Mouse (Mus musculus) hindbrain, embryonic 10.5 days (tissue): ENCODE results near the gene Med27. TPM values are rescaled to one million over a fixed set of nuclear protein-coding genes. Genes with fewer than 3 reads are reported as not detected.
A peak's percentile ranks its signal among the peaks of the same experiment; 100 is the strongest.

Experiments
- DNase-seq: peaks from one replicate; pipeline ENCODE4 v3.0.0-alpha.2; 2017; ENCODE audit warnings: low spot score
- H3K27ac ChIP-seq: fragments of 300-500 bp; sonication (generic); 2 replicates; pipeline ENCODE4 v1.5.1; 2016; ENCODE audit warnings: mild to moderate bottlenecking, moderate library complexity
- H3K27me3 ChIP-seq: fragments of 300-500 bp; sonication (generic); 2 replicates; pipeline ENCODE4 v1.6.1; 2016; ENCODE audit warnings: mild to moderate bottlenecking; ENCODE audit not compliant: poor library complexity, insufficient read depth, severe bottlenecking
- H3K36me3 ChIP-seq: fragments of 300-500 bp; sonication (generic); 2 replicates; pipeline ENCODE4 v1.6.1; 2016; ENCODE audit warnings: mild to moderate bottlenecking, moderate library complexity
- H3K4me1 ChIP-seq: fragments of 300-500 bp; sonication (generic); replicated peaks from 2 replicates; pipeline ENCODE4 v1.6.1; 2016; ENCODE audit warnings: mild to moderate bottlenecking
- H3K4me3 ChIP-seq: fragments of 300-500 bp; sonication (generic); 2 replicates; pipeline ENCODE4 v1.5.1; 2016; ENCODE audit warnings: mild to moderate bottlenecking, moderate library complexity
- H3K9me3 ChIP-seq: fragments of 300-500 bp; sonication (generic); 2 replicates; pipeline ENCODE4 v1.6.1; 2016; ENCODE audit warnings: mild to moderate bottlenecking, moderate library complexity
- WGBS: fragments of 180-500 bp; shearing (Covaris S2); methylation state at CpG from one replicate; pipeline ENCODE4 v1.1.7; 2016; 5-methylcytosine and 5-hydroxymethylcytosine counted together
- polyA plus RNA-seq: library from polyadenylated mRNA; unstranded; fragments of >200 nt; fragmentation: Nextera tagmentation; extraction: Ambion mirVana; gene quantifications from 2 replicates; pipeline ENCODE4 v1.2.1, GENCODE M21; 2016

The Med27 gene
- polyA plus RNA-seq, 1 experiment from 2014 or later: 70.2 TPM

DNA sequence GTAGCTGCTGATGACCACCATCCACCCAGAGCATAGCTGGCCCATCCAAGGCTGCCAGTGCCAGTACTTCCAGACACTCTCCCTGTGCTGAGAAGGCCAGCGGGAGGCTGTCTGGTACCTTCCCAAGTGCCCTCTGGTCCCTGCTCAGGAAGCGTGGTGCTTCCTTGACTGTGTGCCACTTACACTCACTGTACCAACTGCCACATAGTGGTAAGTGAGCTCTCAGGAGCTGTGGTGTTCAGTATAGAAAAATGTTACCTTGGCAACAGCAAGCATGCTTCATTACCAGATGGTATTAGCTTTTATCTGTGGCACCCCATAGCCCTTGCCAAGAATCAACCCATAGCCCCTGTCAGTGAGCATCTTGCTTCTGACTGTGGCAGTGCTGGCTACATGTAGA lies 148.7 kb downstream of the Med27 start:
- no peaks in the 10 kb centered on the region for H3K27me3 ChIP-seq
- no peaks in the 10 kb centered on the region for H3K9me3 ChIP-seq
- 80% methylated on average over 2 of the region's 2 CpGs for WGBS
- no peak overlapping the region for H3K4me3 ChIP-seq
- H3K36me3 ChIP-seq: no peaks in the 10 kb centered on the region
- peaks cover 56% of the 10 kb centered on the region for H3K4me1 ChIP-seq
- H3K27ac ChIP-seq: no peak overlapping the region; the same call in 1 of the 2 replicates
- no peak for DNase-seq

DNA sequence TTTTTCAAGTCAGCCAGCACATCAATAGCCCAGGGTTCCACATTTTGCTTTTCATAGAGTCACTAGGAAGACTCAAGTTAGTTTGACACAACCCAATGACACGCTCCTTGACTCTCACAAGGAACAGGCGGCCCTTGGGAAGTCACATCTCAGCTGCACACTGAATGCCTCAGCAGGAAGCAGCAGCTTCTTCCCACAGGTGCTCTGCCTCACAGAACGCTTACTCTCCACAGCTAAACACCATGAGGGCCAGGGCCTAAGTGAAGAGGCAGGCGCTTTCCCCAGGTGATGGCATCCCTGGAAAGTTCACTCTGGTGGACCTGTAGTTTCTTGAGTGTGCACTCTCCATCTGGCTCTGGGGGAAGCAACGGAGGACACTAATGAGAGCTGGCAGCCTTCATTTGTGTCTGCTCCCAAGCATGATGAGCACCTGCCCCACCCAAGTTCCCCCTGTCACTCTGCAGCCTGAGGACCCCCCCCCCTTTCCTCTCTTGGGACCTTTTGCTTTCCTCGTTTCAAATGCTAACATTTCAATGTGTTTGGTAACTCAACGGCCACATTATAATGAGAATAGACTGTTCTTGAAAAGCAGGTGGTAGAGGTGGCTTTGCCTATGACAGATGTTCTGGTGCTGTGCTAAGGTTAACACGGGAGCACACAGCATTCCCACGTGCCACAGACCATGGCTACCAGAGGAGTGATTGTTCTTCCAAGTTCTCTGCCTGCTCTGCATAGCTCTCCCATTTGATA lies 154.2 kb downstream of the Med27 start:
- Histone ChIP-seq H3K4me1 (peaks cover 48% of the 10 kb centered on the region), H3K27me3 (no peaks in the 10 kb centered on the region), H3K36me3 (peaks cover 5% of the 10 kb centered on the region; the same call in 1 of the 2 replicates), H3K4me3 (no peak overlapping the region), H3K9me3 (no peaks in the 10 kb centered on the region), H3K27ac (no peak overlapping the region)
- 64% methylated on average over 9 of the region's 9 CpGs for WGBS
- DNase-seq: no peak

DNA sequence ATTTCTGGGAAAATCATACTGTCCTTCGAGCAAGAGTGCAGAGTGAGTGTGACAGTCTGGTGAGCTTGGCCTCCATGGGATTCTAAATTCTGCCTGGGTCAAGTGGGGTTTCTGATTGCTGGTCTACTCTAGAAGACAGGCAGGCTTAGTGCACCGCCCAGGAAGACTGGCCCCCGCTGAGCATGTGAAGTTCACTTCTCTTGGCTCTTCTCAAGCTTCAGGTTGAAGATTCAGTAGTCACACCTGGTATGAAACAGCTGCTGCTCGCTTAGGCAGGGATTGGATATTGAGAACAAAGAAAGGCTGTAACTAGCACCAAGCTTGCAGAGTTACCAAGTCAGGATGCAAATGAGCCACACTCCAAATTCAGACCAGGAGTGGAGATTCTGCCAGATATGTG lies 154.8 kb downstream of the Med27 start:
- no peaks in the 10 kb centered on the region for H3K9me3 ChIP-seq
- H3K36me3 ChIP-seq: peaks cover 5% of the 10 kb centered on the region; the same call in 1 of the 2 replicates
- H3K4me1 ChIP-seq: peaks cover 48% of the 10 kb centered on the region
- no peak for DNase-seq
- WGBS: 81% methylated on average over 4 of the region's 4 CpGs
- no peaks in the 10 kb centered on the region for H3K27me3 ChIP-seq
- H3K4me3 ChIP-seq: no peak overlapping the region
- H3K27ac ChIP-seq: 0 out of 2 replicates have a peak overlapping the region, but pooled peaks have one; percentile 62

DNA sequence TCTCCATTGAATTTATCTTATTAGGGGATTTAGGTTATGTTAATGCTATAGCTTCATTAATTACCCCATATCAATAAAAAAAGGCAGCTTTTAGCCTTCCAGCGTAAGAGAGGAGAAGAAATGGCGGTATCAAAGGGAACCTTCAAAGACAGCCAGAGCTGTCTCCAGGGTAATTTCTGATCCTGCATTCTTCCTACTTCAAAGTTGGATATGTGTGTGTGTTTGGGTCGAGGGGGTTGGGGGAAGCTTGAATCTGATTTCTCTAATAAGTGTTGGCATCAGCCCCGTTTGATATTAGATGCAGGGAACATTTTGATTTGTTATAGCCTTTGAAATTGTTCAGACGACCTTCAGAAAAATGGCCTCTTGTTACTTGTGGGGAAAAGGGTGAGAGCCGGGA lies 158.2 kb downstream of the Med27 start:
- H3K9me3 ChIP-seq: no peaks in the 10 kb centered on the region
- H3K4me3 ChIP-seq: no peak overlapping the region
- no peaks in the 10 kb centered on the region for H3K27me3 ChIP-seq
- DNase-seq: no peak
- peak overlapping the region; percentile 69; the same call in 1 of the 2 replicates for H3K27ac ChIP-seq
- peaks cover 5% of the 10 kb centered on the region; the same call in 1 of the 2 replicates for H3K36me3 ChIP-seq
- WGBS: 73% methylated on average over 6 of the region's 6 CpGs
- peaks cover 69% of the 10 kb centered on the region for H3K4me1 ChIP-seq

DNA sequence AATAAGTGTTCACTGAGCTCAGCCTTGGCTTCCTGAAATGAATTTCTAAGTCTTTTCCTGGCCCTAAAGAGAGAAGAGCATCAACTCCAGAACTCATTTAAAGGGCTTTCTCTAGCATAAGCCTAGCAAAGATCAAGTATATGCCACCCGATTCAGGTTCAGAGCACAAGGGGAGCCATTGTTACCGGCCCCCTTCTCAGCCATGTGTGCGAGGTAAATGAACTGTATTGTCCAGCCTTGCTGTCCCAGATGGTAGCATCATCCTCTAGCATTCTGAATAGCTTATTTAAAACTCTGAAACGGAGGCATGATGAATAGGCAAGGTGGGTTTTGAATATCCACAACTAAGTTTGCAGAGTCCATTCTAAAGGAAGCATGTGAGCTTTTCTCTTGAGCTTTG lies 159.8 kb downstream of the Med27 start:
- H3K36me3 ChIP-seq: no peaks in the 10 kb centered on the region
- WGBS: 61% methylated on average over 4 of the region's 4 CpGs
- no peak overlapping the region for H3K4me3 ChIP-seq
- DNase-seq: no peak
- no peaks in the 10 kb centered on the region for H3K27me3 ChIP-seq
- H3K27ac ChIP-seq: peak overlapping the region; percentile 71
- peaks cover 68% of the 10 kb centered on the region for H3K4me1 ChIP-seq
- no peaks in the 10 kb centered on the region for H3K9me3 ChIP-seq

DNA sequence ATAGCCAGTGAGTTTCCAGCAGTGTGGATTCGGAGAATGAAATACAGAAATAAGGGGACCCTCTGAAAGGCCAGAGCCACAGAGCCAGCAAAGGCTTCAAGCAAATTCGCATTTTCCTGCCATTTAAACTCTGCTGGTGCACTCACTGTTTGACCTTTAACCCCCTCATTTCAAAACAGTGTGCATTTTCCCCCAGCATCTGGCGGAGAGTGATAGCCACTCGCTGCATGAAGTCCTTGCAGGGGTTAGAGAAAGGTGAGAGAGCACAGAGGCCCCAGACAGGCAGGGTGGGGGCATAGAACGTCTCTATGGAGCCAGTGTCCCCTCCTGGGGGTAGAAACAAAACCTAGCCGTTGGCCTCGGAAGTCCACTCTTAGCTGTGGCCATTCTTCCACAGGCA lies 166.5 kb downstream of the Med27 start:
- WGBS: 6% methylated on average over 7 of the region's 7 CpGs
- Histone ChIP-seq H3K9me3 (no peaks in the 10 kb centered on the region), H3K4me3 (no peak overlapping the region; the same call in 1 of the 2 replicates), H3K36me3 (no peaks in the 10 kb centered on the region), H3K27ac (peak overlapping the region; percentile 78), H3K27me3 (peaks cover 6% of the 10 kb centered on the region; the same call in 1 of the 2 replicates), H3K4me1 (peaks cover 88% of the 10 kb centered on the region)
- DNase-seq: peak; percentile 53

DNA sequence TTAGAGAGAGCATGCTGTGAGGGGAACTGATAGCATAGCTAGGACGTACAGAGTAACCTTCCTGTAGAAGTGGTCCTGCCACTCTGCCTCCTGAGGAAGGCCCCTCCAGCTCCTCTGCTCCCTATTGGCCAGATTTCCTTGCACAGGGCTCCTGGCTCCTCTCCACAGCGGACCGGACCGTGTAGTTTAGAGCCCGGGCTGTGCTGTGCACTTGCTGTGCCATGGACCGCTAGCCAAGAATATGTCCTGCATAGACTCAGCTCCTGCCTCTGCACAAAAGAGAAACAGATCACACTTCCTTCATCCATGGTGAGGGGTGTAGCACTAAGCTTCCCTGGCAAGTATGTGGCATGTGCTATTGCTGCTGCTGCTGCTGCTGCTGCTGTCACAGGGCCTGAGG lies 168.2 kb downstream of the Med27 start:
- no peaks in the 10 kb centered on the region for H3K36me3 ChIP-seq
- peaks cover 90% of the 10 kb centered on the region for H3K4me1 ChIP-seq
- peaks cover 8% of the 10 kb centered on the region; the same call in 1 of the 2 replicates for H3K27me3 ChIP-seq
- no peak for DNase-seq
- peak overlapping the region; percentile 78; the same call in 1 of the 2 replicates for H3K27ac ChIP-seq
- no peak overlapping the region for H3K4me3 ChIP-seq
- no peaks in the 10 kb centered on the region for H3K9me3 ChIP-seq
- 69% methylated on average over 6 of the region's 6 CpGs for WGBS

DNA sequence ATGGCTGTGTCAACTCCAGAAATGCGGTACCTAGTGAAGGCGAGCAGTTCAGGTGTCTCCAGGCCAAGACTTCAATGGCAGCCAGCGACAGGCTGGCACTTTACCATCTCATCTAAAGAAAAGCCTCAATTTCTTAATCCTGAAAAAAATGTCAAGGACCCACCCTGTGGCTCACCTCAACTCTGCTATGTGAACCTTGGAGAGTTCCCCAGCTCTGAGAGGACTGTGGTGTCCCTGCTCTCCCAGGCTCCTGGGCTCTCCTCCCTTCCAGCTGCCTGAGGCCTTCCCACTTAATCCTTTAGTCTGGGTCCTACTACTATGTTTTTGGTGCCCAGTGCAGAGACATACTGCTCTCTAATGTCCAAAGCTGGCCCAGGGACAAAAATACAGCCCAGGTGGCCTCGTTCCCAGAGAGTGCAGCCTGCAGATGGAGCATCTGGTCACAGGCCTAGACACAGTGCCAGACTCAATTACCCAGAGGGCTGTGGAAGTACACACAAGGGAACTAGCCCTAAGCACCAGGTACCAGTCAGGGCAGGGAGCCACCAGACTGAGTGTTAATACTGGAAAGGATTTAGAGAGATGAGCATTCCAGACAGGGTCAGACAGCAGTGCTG lies 169.3 kb downstream of the Med27 start:
- H3K9me3 ChIP-seq: no peaks in the 10 kb centered on the region
- peak overlapping the region; percentile 60 for H3K27ac ChIP-seq
- peaks cover 88% of the 10 kb centered on the region for H3K4me1 ChIP-seq
- WGBS: 82% methylated on average over 4 of the region's 4 CpGs
- H3K27me3 ChIP-seq: peaks cover 8% of the 10 kb centered on the region; the same call in 1 of the 2 replicates
- no peak for DNase-seq
- no peak overlapping the region for H3K4me3 ChIP-seq
- H3K36me3 ChIP-seq: no peaks in the 10 kb centered on the region

DNA sequence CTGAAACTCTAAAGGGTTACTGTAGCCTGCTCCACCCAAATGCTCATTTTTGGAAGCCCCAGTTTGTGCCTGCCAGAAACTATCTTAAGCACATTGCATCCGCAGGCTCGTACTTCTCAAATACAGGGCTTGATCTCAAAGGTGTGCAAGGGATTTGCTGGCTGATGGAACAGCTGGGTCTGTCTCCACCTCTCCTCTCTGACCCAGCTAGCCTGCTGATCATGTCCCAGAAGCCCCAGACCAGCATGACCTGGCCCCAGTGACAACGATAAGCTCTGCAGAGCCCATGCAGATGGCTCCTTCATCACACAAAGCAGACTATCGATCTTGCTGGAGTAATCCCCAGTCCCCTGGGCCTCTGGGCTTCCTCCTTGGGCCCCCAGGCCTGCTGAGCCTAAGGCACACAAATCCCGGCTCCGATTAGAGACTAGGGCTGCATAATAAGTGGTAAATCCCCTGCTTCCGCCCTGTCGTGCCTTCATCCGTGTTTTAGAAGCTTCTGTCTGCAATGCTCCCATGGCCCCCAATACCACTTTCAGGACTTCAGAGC lies 170.1 kb downstream of the Med27 start:
- H3K27me3 ChIP-seq: peaks cover 8% of the 10 kb centered on the region; the same call in 1 of the 2 replicates
- H3K4me1 ChIP-seq: peaks cover 87% of the 10 kb centered on the region
- peak; percentile 40 for DNase-seq

DNA sequence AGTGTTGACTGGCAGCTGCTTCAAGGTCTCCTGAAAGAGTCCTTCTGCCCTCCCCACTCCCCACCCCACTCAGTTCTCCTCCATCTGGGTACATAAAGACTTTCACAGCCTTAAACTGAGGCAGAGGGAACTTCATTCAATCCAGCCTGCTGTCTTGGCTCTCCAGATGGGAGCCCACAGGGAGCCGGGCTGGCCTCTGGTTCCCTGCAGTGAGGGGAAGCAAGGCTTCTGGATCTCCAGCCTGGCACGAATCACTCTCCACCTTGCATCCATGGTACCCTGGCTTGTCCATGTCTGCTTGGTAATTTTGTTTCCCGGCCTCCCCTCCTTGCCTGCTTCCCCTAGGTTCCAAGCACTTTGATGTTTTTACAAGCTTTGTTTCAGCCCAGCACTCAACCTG lies 172.8 kb downstream of the Med27 start:
- peak overlapping the region; percentile 25; the same call in 1 of the 2 replicates for H3K27ac ChIP-seq
- H3K4me1 ChIP-seq: peaks cover 77% of the 10 kb centered on the region
- no peaks in the 10 kb centered on the region for H3K36me3 ChIP-seq
- H3K27me3 ChIP-seq: peaks cover 8% of the 10 kb centered on the region; the same call in 1 of the 2 replicates
- no peak overlapping the region for H3K4me3 ChIP-seq
- no peaks in the 10 kb centered on the region for H3K9me3 ChIP-seq
- 46% methylated on average over 3 of the region's 3 CpGs for WGBS
- DNase-seq: no peak

More for the DNA sequence above, 170.1 kb downstream of the Med27 start:
- Histone ChIP-seq H3K4me3 (no peak overlapping the region), H3K36me3 (no peaks in the 10 kb centered on the region), H3K9me3 (no peaks in the 10 kb centered on the region), H3K27ac (peak overlapping the region; percentile 60)
- 32% methylated on average over 9 of the region's 9 CpGs for WGBS

DNA sequence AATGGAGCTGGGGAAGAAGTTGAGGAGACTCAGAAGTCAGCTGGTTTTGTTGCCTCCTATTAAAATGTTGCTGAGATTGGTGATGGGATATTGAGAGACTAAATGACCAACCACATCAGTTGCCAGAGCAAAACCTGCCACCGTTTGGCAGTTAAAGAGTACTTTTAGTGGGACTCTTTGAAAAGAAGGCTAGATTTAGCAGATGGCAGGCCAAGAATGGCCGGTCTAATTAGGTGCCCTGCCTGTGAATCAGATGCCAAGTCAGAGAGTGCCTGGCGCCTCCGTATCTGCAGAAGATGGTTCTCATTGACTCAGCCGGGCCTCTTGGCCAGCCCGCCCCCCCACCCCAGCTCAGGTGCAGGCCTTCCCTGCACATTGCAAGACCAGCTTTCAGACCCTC lies 173.6 kb downstream of the Med27 start:
- Histone ChIP-seq H3K4me3 (no peak overlapping the region), H3K4me1 (peaks cover 77% of the 10 kb centered on the region), H3K27me3 (peaks cover 8% of the 10 kb centered on the region; the same call in 1 of the 2 replicates), H3K9me3 (no peaks in the 10 kb centered on the region), H3K27ac (no peak overlapping the region), H3K36me3 (no peaks in the 10 kb centered on the region)
- DNase-seq: no peak
- WGBS: 94% methylated on average over 6 of the region's 6 CpGs

DNA sequence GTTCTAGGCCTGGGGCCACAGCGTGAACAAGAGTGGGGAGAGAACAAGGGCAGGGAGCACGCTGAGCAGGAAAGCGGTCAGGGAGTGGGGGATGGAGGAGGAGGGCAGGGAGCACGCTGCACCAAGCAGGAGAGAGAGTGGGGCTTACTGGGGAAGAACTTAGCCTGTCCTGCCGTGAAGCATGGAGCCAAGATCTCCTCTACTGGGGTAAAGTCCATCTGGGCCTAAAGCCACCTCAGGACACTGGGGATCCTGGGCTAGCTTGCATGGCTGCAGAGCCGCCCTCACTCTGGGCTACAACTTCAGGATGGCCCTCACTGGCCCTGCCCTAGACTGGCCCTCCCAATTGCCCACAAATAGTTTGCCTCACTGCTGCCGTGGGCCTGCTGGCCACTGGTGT lies 174.9 kb downstream of the Med27 start:
- peaks cover 77% of the 10 kb centered on the region for H3K4me1 ChIP-seq
- 78% methylated on average over 7 of the region's 7 CpGs for WGBS
- H3K27me3 ChIP-seq: peaks cover 8% of the 10 kb centered on the region; the same call in 1 of the 2 replicates
- no peaks in the 10 kb centered on the region for H3K9me3 ChIP-seq
- H3K4me3 ChIP-seq: no peak overlapping the region
- no peaks in the 10 kb centered on the region for H3K36me3 ChIP-seq
- peak overlapping the region; percentile 51; the same call in 1 of the 2 replicates for H3K27ac ChIP-seq
- DNase-seq: no peak
